Mouse (Mus musculus) R1 (cell line): ENCODE data around the gene 1500009C09Rik.
"Not testable (repeated sequence)": the region's sequence is repeated elsewhere in the genome, so short reads cannot be mapped to it uniquely, and the experiment has no call there.

Source experiments
- DNase-seq: peaks from one replicate; pipeline ENCODE4 v3.0.0-alpha.2; 2018; ENCODE audit warnings: low read depth, low spot score

Gene 1500009C09Rik

DNA sequence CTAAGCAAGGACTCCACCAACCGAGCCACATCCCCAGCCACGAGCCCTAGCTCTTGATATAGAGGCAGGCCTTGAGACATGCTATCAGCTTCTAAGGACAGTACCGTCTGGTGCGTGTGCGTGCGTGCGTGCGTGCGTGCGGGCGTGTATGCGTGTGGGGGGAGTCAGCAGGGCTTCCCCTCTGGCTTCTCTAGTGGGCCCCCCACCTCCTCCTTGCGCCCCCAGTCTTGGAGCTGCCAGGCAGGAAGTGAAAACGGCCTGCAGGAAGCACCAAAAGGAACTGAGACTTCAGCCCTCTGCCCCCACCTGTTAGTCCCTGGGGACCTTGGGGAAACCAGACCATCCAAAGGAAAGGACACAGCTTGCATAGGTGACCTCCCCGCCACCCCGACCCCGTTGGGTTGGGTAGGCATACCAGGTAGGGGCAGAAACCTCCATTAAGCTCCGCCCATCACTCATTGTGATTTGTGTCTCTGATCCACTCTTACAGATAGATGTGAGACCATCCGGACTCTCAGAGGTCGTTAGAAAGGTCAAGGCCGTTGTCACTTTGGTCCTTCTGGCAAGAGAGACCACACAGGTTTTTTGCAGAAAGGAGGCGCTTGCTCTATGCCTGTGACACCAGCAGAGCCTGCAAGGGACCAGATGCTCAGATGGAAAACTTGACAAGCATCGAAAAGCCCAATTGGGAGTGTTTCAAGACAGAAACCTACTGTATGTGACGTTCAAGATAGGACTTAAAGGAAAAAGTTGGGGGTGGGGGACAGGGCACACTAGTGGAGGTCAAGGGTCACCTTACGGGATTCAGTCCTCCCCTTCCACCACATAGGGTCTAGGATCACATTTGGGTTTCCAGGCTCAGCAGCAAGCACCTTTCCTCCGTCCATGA is 33.2 kb upstream of the 1500009C09Rik start:
- DNase-seq: peak; percentile 66

DNA sequence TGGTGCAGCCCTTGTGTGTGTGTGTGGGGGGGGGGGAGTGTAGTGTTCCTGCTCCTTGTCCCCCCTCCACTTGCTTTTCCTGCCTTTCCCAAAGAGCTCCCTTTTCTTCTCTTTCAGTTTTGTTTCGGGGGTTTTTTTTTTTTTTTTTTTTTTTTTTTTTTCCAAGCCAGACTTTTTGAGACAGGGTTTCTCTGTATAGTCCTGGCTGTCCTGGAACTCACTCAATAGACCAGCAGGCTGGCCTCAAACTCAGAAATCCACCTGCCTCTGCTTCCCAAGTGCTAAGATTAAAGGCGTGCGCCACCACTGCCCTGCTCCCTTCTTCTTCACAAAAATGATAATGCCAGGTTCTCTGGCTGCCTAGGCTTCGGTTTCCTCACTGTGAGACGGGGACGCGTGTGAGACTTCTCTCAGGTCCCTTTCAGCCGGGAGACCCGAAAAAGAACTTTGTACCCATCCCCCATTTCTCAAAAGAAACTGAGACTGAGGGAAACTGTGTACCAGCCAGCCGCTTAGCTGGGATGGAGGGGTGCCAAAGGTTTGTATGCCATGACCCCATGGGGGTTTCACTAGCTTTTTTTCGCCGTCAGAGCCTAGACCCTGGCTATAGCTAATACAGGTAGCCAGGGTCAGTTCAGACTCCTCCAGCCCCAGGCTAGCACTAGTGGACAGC is 32.1 kb upstream of the 1500009C09Rik start:
- no peak for DNase-seq

DNA sequence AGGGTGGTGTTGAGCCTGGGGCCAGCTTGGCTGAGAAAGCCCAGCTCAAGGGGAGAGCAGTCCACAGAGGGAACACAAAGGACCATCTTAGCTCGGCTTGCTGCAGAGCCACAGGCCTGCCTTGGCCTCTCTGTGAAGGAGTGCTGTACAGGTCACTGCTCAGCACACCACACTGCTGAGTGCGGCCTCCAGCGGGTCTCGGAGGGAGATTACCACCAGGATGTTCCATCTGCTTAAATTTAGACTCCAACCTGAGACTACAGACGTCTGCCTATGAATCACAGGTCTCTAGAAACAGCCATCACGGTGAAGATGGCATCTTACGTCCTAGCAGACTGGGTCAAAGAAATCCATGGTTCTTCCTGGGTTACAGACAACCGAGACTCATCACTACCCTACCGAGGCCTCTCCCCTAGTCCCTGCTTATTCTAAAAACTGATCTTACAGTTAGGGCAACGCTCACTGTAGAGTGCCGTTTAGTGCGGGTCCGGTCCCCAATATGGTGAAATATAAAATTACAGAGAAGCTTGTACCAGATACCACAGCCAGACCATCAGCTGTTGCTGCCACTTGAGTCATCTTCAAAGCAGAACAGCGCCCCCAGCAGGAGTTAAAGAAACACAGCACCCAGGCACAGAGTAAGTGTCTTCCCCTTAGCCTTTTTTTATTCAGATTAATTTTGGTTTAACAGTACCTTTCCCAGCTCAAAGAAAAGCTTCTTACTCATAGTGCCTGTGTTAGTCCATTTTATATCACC is 30.9 kb upstream of the 1500009C09Rik start:
- peak; percentile 72 for DNase-seq

DNA sequence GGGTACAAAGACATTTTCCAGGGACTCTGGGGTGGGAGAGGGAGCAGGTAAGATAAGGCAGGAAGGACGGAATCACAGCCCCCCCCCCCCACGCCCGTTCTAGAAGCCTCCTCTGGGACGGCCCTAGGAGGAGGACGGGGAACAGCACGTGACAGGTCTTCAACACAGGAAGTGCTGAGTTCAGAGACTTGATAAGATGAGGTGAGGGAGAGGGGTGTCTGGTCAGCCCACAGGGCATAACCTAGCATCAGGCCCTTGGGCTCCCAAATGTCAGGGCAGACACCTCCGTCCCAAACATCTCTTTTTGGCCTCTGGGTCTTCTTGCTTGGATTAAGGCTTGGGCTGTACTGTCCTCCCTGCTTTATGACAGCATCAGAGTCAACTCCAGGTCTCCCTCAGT is 28.9 kb upstream of the 1500009C09Rik start:
- no peak for DNase-seq

DNA sequence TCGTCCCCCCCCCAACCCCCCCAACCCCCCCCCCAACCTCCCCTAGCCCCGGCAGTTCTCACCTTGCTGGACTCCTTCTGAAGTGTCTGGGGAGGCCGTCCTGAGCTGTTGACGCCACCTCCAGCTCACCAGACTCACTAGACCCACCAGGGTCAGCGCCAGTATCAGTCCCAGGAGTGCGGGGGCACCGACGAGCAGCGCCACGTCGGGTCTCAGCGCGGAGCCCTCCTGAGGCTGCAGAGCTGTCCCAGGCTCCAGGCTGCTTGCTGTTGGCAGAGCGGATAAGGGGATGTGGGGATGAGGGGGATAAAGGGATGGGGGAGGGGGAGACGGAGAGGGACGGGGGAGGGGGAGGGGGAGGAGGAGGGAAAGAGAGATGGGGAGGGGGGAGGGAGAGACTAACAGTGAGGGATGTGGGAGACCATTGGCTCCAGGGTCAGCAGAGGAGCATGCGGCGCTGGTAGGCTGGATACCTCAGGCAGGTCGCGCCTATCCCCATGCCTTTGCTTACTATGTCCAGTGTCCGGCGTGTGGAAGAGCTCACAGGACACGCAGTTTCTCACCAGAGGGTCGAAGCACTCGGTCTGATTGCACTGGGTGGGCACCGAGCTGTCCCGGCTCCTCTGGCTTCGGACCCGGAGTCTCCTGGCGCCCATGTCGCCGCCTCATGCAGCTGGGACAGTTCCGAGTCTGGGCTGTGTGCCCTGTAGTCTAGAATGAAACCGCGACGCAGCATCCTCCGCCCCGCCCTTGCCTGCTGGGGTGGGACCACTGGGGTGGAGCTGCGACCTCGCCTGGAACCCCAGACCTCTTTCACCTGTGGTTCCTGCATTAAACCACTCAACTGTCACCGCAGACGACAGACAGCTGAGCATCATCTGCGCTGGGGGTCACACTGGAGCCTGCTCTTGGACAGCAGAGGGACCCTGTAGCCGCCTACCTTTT is 28.3 kb upstream of the 1500009C09Rik start, which contains the start of gene Tnfrsf13c:
Gene Tnfrsf13c (minus strand): TSS at position 713 of the 945 bp plus-strand sequence.
- no peak for DNase-seq

DNA sequence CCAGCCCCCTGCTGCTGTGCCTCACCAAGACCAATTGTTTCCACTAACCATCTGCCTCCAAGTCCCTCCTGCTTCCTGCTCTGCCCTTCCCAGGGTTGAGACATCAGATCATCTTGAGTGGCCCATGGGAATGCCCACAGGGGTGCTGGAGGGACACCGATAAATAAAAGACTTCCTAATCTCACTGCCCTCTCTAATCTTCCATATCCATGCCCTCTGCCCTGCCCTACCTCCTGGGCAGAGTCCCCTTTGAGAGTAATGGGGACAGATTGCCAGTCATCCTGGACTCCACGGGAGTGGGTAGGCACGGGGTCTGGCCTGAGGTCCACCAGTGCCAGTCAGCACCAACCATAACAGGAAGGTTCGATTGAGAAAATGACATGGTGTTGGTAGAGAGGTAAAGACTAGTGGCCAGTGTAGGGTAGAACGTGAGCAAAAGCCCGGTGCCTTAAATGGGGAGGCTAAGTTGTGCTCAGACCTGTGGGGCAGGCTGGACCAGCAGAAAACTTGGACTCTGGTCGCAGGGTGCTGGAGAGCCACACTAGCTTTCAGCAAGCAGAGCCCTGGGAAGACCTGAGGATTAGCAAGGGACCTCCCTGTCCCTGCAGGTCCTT is 27.5 kb upstream of the 1500009C09Rik start:
- no peak for DNase-seq

DNA sequence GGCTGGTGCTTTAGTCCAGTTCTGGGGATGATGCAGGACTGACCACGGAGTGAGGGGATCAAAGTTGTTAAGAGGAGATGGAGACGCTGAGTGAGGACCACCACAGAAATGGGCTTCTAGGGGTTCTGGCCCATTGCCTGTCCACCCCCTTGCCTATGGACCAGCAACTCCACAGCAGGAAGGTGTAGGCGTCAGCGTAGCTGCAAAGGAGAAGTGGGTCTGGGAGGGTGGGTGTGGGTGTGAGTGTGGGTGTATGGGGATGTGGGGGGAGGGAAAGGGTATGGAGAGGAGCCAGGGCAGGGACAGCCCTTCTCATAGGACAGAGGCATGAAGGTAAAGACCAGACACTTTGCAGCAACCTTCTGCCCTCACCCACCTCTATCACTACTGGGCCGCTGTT is 26.4 kb upstream of the 1500009C09Rik start:
- DNase-seq: no peak

DNA sequence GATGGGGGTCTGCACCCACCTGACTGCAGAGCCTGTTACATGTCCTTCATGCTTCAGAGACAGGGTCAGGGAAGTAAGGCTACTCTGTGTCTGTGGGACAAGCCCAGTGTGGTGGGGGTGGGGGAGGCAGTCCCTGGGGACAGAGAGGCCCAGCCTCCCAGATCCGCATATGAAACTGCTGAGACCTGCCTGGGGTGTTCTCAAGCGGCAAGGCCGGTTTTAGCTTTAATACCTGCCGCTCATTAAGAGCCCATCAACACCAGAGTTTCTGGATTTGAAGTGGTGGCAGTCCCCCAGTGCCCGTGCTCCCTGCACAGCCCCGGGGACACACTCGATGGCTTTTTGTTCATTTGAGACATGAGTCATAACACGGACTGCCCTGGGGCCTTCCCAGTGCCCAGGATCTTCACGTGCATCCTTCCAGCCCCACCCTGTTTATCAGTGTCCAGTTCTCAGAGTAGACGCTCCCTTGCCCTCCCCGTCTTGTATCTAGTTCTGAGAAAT is 22.6 kb upstream of the 1500009C09Rik start:
- no peak for DNase-seq

DNA sequence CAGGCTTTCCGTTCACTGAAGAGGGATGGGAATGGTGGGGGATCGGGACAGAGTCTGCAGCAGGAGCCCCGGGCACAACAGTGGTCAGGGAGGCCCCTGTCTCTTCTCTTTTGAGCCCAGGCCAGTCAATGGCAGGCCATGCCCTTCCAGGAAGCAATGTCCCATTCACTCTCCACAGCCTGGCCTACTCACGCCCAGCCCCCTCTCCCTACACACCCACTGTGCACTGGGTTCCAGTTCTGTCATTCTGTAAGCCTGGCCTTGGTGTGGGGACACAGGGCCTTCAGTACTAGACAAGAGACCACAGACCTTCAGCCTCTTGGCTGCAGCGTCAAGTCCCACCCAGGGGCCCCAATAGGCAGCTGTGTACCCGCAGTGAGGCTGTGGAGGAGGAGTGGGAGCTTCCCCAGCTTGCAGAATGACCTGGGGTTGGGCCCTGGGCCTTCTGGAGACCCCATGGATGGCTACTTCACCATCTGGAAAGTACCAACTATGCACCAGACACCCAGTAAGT is 22.0 kb upstream of the 1500009C09Rik start:
- no peak for DNase-seq

DNA sequence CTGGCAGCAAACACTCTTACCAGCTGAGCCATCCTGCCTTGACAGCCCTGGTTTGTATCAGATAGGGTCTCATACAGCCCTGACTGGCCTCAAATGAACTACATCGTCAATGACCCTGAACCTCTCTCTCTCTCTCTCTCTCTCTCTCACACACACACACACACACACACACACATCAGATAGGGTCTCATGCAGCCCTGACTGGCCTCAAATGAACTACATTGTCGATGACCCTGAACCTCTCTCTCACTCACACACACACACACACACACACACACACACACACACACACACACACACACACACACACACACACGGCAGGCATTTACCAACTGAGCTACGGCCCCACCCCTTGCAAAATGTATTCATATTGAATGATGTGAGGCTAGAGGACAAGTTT is 21.1 kb upstream of the 1500009C09Rik start:
- DNase-seq: no peak

DNA sequence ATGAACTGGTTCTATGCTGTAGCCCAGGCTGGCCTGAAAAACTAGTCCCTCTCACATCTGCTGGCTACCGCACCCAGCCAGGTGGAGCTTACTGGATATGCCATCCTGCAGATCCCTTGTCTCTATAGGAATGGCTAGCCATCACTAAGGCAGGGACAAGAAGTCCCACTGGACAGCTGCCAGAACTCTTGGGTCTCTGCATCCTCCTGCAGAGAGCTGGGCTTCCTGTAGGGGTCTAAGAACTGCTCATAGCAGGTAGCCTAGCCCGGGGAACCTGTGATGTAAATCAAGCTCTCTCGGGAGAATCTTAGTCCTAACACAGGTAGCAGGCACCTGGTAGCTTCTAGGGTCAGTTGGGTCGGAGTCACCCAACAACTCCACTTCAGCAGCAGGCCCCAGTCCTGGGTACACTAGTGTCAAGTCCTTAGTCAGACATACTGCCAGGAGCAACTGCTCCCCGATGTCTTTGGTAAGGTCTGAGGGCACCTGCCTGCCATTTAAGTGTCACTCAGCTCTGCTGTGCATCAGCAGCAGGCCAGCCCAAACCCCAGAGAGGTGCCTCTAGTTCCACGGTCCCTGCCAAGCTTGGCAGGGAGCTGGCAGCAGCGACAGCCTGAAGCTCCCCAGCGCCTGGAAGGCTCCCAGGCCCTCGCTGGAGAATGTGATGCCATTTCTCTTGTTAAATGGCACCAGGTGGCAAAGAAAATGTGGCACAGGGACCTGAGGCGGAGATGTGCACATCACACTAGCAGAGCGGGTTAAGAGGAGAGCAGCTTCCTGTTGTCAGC is 20.4 kb upstream of the 1500009C09Rik start:
- peak; percentile 66 for DNase-seq

DNA sequence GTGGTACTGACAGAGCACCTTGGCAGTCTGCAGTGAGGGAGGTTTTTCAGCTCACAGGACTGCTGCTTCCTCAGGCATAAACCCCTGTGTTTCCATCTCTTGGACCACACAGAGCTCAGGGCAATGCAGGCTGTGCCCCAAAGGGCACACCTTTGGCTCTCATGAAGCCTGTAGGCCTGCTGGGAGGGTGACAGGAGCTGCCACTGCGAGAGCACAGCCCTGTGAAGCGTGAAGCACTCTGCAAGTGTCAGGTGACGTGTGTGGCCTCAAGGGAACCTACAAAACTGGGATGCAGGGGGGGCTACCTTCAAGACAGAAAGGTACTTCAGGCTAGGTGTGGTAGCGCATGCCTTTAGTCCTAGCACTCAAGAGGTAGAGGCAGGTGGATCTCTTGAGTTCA is 19.5 kb upstream of the 1500009C09Rik start:
- DNase-seq: no peak

DNA sequence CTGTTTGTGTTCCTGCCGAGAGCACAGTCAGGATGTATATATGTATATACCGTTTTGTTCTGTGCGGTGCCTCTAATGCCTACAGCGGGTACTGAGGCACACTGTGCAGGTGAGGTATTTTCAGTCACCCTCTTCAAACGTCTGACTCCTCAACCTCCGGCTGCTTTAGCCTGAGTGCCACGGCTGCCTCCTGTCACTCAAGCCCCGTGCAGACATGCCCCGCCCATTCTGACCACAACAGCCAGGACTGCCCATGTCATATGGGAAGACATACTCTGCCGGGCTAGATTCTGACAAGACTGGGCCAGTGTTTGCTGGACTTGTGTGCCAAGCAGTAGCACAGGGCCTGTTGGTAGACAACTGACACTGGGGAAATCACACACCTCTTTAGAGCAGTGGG is 16.5 kb upstream of the 1500009C09Rik start:
- no peak for DNase-seq

DNA sequence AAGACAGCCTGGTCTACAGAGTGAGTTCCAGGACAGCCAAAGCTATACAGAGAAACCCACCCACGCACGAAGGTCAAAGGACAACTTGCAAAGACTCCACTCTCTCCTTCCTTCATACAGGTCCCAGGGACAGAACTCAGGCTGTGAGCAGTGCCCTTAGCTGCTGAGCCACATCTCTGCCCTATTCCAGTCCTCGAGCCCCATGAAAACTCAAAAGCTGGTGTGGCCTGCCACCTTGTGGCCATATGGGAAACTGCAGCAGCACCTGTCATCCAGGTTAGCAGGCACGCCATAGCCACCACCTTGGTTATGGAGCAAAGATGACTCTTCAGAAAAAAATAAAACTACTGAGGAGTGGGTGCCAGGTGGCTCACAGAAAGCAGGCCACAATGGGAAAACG is 15.6 kb upstream of the 1500009C09Rik start:
- peak; percentile 81 for DNase-seq

DNA sequence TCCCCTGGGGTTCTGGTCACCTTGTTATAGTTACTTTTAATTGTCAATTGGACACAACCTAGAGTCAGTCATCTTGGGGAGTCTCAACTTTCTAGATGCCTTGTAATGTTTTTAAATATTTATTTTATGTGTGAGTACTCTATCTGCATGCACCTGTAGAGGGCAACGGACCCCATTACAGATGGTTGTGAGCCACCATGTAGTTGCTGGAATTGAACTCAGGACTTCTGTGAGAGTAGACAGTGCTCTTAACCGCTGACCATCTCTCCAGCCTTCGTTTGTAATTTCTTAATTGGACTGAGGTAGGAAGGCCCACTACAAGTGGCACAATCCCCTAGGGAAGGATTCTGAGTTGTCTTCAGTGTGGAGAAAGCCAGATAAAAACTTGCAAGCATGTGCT is 8.9 kb upstream of the 1500009C09Rik start:
- DNase-seq: no peak

DNA sequence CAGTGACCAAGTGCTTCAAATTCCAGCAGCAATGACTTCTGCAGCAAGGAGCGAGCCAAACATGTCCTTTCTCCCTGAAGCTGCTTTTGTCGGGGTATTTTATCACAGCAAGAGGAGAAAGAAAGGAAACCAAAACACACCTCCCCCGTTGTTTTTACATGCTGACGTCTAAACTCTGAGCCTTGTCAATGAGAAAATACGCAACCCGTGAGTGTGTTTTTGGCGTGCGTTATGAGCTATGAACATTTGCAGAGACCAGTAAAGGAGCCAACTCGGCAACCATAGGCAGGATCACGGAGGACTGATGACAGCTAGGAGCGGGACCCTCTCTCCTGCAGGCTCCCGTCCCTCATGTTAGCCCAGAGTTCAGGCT is 8.5 kb upstream of the 1500009C09Rik start:
- DNase-seq: no peak

DNA sequence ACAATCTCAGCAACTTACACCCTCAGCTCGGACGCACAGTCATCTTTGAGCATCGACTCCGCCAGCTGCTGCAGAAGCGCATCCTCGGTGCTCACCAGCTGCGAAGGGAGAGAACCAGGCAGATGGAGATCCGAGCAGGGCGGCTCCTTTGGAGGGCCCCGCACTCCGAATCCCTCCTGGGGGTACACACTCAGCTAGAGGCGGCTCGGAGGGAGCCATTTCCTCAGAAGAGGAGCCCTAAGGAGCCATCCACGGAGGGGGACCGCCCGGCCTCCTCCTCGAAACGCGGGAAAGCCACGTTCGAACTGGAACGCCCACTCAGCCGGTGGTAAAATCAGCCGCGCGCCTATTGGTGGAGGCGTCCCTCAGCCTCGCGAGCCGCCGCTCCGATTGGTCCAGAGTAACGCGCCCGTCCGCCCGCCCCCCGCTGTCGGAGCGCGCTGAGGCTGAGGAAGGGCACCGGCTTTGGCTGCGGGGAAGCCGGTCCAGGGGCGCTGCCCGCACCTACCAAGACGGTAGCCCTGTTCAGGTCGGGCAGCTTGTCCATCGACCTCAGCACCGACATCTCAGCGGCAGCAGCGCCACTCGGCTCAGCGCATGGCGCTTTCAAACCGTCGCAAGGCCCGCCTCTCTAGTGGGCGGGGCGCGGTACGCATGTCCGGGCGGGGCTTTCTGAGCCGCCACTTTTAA is 7.9 kb upstream of the 1500009C09Rik start, which contains the start of gene Cenpm:
Gene Cenpm (minus strand): TSS at position 634 of the 690 bp plus-strand sequence.
- peak; percentile 94 for DNase-seq

DNA sequence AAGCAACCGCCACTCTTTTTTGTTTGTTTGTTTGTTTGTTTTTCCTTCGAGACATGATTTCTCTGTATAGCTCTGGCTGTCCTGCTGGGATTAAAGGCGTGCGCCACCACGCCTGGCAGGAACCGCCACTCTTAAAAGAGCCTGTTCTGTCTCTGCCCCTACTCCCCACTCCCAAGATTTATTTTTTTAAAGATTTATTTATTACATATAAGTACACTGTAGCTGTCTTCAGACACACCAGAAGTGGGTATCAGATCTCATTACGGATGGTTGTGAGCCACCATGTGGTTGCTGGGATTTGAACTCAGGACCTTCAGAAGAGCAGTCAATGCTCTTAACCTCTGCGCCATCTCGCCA is 7.4 kb upstream of the 1500009C09Rik start:
- DNase-seq: not testable (repeated sequence)
